Mouse (Mus musculus): Measurements from ENCODE around the gene Hdac5. TPM values are rescaled to one million over a fixed set of nuclear protein-coding genes. Genes with fewer than 3 reads are reported as not detected.

Gene Hdac5
- polyA plus RNA-seq, 1 experiment: 102 TPM

- no peak for TF ChIP-seq CTCF (IDR thresholded peaks at IDR 0.05; ENCODE audit: extremely low read depth, insufficient read length, insufficient replicate concordance, low read depth, low read length)
- TF ChIP-seq POLR2A (IDR thresholded peaks at IDR 0.05; ENCODE audit: low read depth, low read length): no peak
Measured at GRCm38 (mm10) chr11:102156786-102157089, 73.2 kb downstream of the Hdac5 start.

GRCm38 (mm10) chr11:102156039-102156785 is 73.8 kb downstream of the Hdac5 start, which contains the start of gene Tmem101:
Tmem101 (minus strand) TSS chr11:102156404.
- no peak within 1 kb of the TSS for H3K27ac ChIP-seq (ENCODE audit: insufficient read depth, low read depth, low read length)
- under 1% methylated on average over 37 of the region's 37 CpGs for WGBS
- H3K4me1 ChIP-seq (ENCODE audit: control insufficient read depth, insufficient read depth, insufficient read length, low read length): peaks cover 4% of the 10 kb centered on the region; the same call in 1 of the 2 replicates
- peak within 1 kb of the TSS; percentile 90 for H3K4me3 ChIP-seq (ENCODE audit: low read depth, low read length)
- TF ChIP-seq POLR2A (IDR thresholded peaks at IDR 0.05; ENCODE audit: low read depth, low read length): peak; percentile 29; the same call in 1 of the 2 replicates
- no peak for TF ChIP-seq CTCF (IDR thresholded peaks at IDR 0.05; ENCODE audit: extremely low read depth, insufficient read length, insufficient replicate concordance, low read depth, low read length)
- no peaks in the 10 kb centered on the region for H3K27me3 ChIP-seq (ENCODE audit: control insufficient read depth, insufficient read depth, low read length)
- peaks cover 24% of the 10 kb centered on the region for H3K36me3 ChIP-seq (ENCODE audit: control insufficient read depth, insufficient read depth, low read length)

More at GRCm38 (mm10) chr11:102156786-102157089, 73.2 kb downstream of the Hdac5 start:
- Histone ChIP-seq H3K4me1 (ENCODE audit: control insufficient read depth, insufficient read depth, insufficient read length, low read length) (peaks cover 4% of the 10 kb centered on the region; the same call in 1 of the 2 replicates), H3K27ac (ENCODE audit: insufficient read depth, low read depth, low read length) (no peak overlapping the region), H3K4me3 (ENCODE audit: low read depth, low read length) (no peak overlapping the region), H3K36me3 (ENCODE audit: control insufficient read depth, insufficient read depth, low read length) (peaks cover 19% of the 10 kb centered on the region), H3K27me3 (ENCODE audit: control insufficient read depth, insufficient read depth, low read length) (no peaks in the 10 kb centered on the region)
- WGBS: 20% methylated on average over 1 of the region's 1 CpGs

DNA sequence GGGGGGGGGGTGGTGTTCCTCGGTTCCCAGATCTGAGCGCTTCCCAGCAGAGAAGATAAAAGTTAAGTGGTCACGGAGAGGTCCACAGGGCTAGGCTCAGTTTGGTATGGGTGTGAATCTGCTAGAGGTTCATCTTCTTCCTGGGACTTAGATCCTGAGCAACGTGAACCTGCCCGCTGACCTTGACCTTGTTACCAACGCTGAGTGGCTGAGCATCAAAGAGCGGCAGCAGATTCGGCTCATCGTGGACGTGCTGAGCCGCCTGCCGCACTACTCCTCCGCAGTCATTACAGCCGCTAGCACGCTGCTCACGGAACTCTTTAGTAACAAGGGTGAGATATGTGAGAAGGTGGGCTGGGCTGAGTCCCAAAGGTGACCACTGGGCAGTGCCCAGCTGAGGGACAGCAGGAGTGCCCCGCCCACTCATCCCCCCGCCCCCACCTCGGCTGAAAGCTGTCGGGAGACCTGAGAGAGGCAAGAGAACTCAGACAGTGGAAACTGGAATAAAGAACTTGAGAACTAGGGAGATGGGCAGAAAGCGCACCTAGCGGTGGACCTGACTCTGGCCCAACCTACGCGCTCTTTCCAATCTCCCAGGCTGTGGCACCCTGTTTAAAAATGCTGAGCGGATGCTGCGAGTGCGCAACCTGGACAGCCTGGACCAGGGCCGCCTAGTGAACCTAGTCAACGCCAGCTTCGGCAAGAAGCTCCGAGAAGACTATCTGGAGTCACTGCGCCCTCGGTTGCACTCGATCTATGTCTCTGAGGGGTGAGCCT is 82.6 kb downstream of the Hdac5 start:
- H3K27me3 ChIP-seq (ENCODE audit: control insufficient read depth, insufficient read depth, low read length): no peaks in the 10 kb centered on the region; the same call in 1 of the 2 replicates
- TF ChIP-seq CTCF (IDR thresholded peaks at IDR 0.05; ENCODE audit: extremely low read depth, insufficient read length, insufficient replicate concordance, low read depth, low read length) (no peak), POLR2A (IDR thresholded peaks at IDR 0.05; ENCODE audit: low read depth, low read length) (no peak)
- H3K27ac ChIP-seq (ENCODE audit: insufficient read depth, low read depth, low read length): no peak overlapping the region
- 61% methylated on average over 34 of the region's 34 CpGs for WGBS
- H3K4me3 ChIP-seq (ENCODE audit: low read depth, low read length): peak overlapping the region; percentile 85
- peaks cover 38% of the 10 kb centered on the region for H3K36me3 ChIP-seq (ENCODE audit: control insufficient read depth, insufficient read depth, low read length)
- peaks cover 18% of the 10 kb centered on the region for H3K4me1 ChIP-seq (ENCODE audit: control insufficient read depth, insufficient read depth, insufficient read length, low read length)

DNA sequence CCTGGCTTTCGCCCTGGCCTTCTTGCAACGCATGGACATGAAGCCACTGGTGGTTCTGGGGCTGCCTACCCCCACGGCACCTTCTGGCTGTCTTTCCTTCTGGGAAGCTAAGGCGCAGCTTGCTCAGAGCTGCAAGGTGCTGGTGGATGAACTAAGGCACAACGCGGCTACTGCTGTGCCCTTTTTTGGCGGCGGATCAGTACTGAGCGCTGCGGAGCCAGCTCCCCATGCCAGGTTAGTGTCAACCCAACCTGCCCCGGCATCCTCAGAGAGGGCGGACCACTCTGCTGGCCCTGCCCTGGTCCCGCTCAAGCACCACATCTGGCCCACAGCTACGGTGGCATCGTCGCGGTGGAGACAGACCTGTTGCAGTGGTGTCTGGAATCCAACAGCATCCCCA is 83.4 kb downstream of the Hdac5 start:
- no peak for TF ChIP-seq CTCF (IDR thresholded peaks at IDR 0.05; ENCODE audit: extremely low read depth, insufficient read length, insufficient replicate concordance, low read depth, low read length)
- TF ChIP-seq POLR2A (IDR thresholded peaks at IDR 0.05; ENCODE audit: low read depth, low read length): no peak
- Histone ChIP-seq H3K4me3 (ENCODE audit: low read depth, low read length) (peak overlapping the region; percentile 85), H3K27me3 (ENCODE audit: control insufficient read depth, insufficient read depth, low read length) (no peaks in the 10 kb centered on the region; the same call in 1 of the 2 replicates), H3K4me1 (ENCODE audit: control insufficient read depth, insufficient read depth, insufficient read length, low read length) (peaks cover 18% of the 10 kb centered on the region), H3K27ac (ENCODE audit: insufficient read depth, low read depth, low read length) (peak overlapping the region; percentile 26), H3K36me3 (ENCODE audit: control insufficient read depth, insufficient read depth, low read length) (peaks cover 34% of the 10 kb centered on the region)
- 4% methylated on average over 17 of the region's 17 CpGs for WGBS

DNA sequence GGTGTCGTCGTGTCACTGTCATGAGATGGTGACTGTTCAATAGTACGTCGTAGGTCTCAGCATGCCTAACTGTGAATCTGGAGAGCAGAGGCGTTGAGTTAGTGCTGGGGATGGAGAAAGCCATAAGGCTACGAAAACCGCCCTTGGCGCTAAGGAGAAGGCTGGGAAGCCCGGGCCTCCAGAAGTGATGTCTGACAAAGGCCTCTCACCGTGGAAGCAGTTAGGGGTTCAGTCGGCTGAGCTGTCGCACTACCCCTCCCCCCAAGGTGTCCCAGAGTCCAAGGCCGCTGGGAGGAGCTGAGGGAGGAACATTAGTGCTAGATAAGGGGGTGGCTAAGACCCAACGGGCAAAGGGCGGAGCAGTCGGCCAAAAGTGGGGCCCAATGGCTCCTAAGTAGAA is 84.0 kb downstream of the Hdac5 start:
- peaks cover 31% of the 10 kb centered on the region for H3K36me3 ChIP-seq (ENCODE audit: control insufficient read depth, insufficient read depth, low read length)
- TF ChIP-seq CTCF (IDR thresholded peaks at IDR 0.05; ENCODE audit: extremely low read depth, insufficient read length, insufficient replicate concordance, low read depth, low read length) (no peak), POLR2A (IDR thresholded peaks at IDR 0.05; ENCODE audit: low read depth, low read length) (peak; percentile 80)
- peaks cover 18% of the 10 kb centered on the region for H3K4me1 ChIP-seq (ENCODE audit: control insufficient read depth, insufficient read depth, insufficient read length, low read length)
- peak overlapping the region; percentile 85 for H3K4me3 ChIP-seq (ENCODE audit: low read depth, low read length)
- H3K27me3 ChIP-seq (ENCODE audit: control insufficient read depth, insufficient read depth, low read length): no peaks in the 10 kb centered on the region; the same call in 1 of the 2 replicates
- H3K27ac ChIP-seq (ENCODE audit: insufficient read depth, low read depth, low read length): peak overlapping the region; percentile 98
- 2% methylated on average over 16 of the region's 16 CpGs for WGBS

DNA sequence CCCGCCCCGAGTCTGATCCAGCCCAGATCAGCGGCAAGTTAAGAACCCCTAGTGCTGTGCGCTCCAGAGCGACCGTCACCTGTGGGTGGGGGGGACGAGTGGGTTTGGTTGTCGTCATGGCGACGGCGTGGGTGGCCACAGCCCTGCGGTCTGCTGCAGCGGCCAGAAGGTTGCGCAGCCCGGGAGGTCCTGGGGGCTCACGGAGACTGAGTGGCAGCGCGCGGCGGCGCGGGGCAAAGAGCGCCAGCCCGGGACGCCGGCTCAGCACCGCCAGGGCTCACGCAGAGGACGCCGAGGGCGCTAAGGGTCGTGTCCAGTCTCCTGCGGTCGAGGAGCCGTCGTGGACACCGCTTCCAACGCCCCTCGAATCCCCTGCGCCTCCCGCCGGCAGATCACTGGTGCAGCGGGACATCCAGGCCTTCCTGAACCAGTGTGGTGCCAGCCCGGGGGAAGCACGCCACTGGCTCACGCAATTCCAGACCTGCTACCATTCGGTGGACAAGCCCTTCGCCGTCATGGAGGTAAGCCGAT is 84.4 kb downstream of the Hdac5 start, which contains the start of gene Nags:
Gene Nags (plus strand): TSS at position 43 of the 531 bp plus-strand sequence.
- 1% methylated on average over 50 of the region's 50 CpGs for WGBS
- Histone ChIP-seq H3K27me3 (ENCODE audit: control insufficient read depth, insufficient read depth, low read length) (no peaks in the 10 kb centered on the region; the same call in 1 of the 2 replicates), H3K4me1 (ENCODE audit: control insufficient read depth, insufficient read depth, insufficient read length, low read length) (peaks cover 18% of the 10 kb centered on the region), H3K4me3 (ENCODE audit: low read depth, low read length) (peak within 1 kb of the TSS; percentile 85), H3K27ac (ENCODE audit: insufficient read depth, low read depth, low read length) (peak within 1 kb of the TSS; percentile 98), H3K36me3 (ENCODE audit: control insufficient read depth, insufficient read depth, low read length) (peaks cover 27% of the 10 kb centered on the region)
- TF ChIP-seq POLR2A (IDR thresholded peaks at IDR 0.05; ENCODE audit: low read depth, low read length) (peak; percentile 81; the same call in 1 of the 2 replicates), CTCF (IDR thresholded peaks at IDR 0.05; ENCODE audit: extremely low read depth, insufficient read length, insufficient replicate concordance, low read depth, low read length) (no peak)
